Mouse (Mus musculus): Measurements from ENCODE around the gene Syt16. TPM values are rescaled to one million over a fixed set of nuclear protein-coding genes. Genes with fewer than 3 reads are reported as not detected.

Gene Syt16
- polyA plus RNA-seq, 1 experiment from 2014 or later = 1.0 TPM

GRCm38 (mm10) chr12:74116825-74117224 lies 119.4 kb downstream of the Syt16 start:
- Histone ChIP-seq H3K27me3 (no peaks in the 10 kb centered on the region), H3K9ac (no peak overlapping the region), H3K27ac (no peak overlapping the region), H3K4me3 (no peak overlapping the region), H3K4me1 (no peaks in the 10 kb centered on the region), H3K4me2 (no peak overlapping the region), H3K36me3 (no peaks in the 10 kb centered on the region), H3K9me3 (no peaks in the 10 kb centered on the region)
- 58% methylated on average over 6 of the region's 6 CpGs for WGBS
- ATAC-seq (ENCODE audit: borderline replicate concordance, extremely low read depth, low FRiP score, low TSS enrichment) = no peak

DNA sequence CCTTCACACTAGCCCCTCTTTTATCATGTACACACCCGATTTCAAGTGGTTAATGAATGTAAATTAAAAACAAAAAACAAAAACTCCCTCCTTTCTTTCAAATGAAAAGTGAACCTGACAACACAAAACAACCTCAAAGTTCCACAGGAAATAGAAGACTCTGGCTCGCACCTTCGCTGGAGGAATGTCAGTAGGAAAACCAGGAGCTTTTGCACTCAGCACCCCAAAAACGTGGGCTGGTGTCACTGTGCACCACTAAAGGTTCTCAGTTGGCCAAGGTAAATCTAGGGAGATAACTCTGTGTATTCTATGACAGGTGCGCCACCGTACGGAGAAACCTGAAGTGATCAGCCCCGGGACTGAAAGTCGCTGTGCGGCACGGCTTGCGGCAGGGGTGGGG lies 128.3 kb downstream of the Syt16 start:
- WGBS = 75% methylated on average over 12 of the region's 12 CpGs
- no peak overlapping the region for H3K9ac ChIP-seq
- H3K9me3 ChIP-seq = no peaks in the 10 kb centered on the region
- no peak overlapping the region for H3K4me3 ChIP-seq
- H3K4me1 ChIP-seq = no peaks in the 10 kb centered on the region
- no peaks in the 10 kb centered on the region for H3K27me3 ChIP-seq
- no peak overlapping the region for H3K27ac ChIP-seq
- H3K4me2 ChIP-seq = no peak overlapping the region
- no peaks in the 10 kb centered on the region for H3K36me3 ChIP-seq
- ATAC-seq (ENCODE audit: borderline replicate concordance, extremely low read depth, low FRiP score, low TSS enrichment) = no peak

DNA sequence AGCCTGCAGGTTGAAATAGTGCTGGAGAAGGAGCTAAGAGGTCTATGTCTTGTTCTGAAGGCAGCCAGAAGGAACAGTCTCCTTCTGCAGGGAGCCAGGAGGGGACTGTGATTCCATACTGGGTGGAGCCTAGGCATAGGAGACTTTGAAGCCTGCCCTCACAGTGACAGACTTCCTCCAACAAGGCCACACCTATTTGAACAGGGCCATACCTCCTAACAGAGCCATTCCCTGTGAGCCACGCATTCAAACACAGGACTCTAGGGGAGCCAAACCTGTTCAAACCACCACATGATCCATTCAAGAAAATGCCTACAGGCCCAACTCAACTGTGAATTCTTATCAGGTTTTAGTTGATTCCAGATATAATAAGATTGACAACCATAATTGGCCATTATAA lies 130.8 kb downstream of the Syt16 start:
- H3K4me3 ChIP-seq = no peak overlapping the region
- no peak for ATAC-seq (ENCODE audit: borderline replicate concordance, extremely low read depth, low FRiP score, low TSS enrichment)
- no peaks in the 10 kb centered on the region for H3K36me3 ChIP-seq
- no peaks in the 10 kb centered on the region for H3K27me3 ChIP-seq
- no peaks in the 10 kb centered on the region for H3K9me3 ChIP-seq
- no peak overlapping the region for H3K9ac ChIP-seq
- H3K4me2 ChIP-seq = no peak overlapping the region
- 43% methylated on average over 1 of the region's 1 CpGs for WGBS
- no peak overlapping the region for H3K27ac ChIP-seq
- H3K4me1 ChIP-seq = no peaks in the 10 kb centered on the region

DNA sequence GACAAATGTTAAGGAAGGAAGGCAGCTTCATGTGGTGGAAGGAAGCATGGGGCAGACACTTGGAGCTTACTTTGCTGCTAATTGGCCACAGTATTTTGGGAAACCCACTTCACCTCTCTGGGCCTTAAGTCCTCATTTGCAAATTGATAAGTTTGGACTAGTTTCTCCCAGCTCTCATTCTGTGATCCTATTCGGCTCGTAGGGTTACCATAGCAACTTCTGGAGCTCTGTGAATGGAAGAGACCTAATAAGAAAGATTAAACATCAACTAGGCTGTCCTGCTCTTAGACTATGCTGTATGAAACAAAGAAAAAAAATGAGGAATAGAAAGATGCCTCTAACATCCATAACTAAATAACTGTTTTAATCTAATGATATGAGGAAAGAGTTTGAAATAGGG lies 134.3 kb downstream of the Syt16 start:
- Histone ChIP-seq H3K9ac (no peak overlapping the region), H3K36me3 (no peaks in the 10 kb centered on the region), H3K27ac (no peak overlapping the region), H3K4me2 (no peak overlapping the region), H3K4me1 (no peaks in the 10 kb centered on the region), H3K9me3 (no peaks in the 10 kb centered on the region), H3K27me3 (no peaks in the 10 kb centered on the region), H3K4me3 (no peak overlapping the region)
- WGBS = 47% methylated on average over 2 of the region's 2 CpGs
- no peak for ATAC-seq (ENCODE audit: borderline replicate concordance, extremely low read depth, low FRiP score, low TSS enrichment)

GRCm38 (mm10) chr12:74142147-74142546 lies 144.7 kb downstream of the Syt16 start:
- WGBS = 36% methylated on average over 7 of the region's 7 CpGs

DNA sequence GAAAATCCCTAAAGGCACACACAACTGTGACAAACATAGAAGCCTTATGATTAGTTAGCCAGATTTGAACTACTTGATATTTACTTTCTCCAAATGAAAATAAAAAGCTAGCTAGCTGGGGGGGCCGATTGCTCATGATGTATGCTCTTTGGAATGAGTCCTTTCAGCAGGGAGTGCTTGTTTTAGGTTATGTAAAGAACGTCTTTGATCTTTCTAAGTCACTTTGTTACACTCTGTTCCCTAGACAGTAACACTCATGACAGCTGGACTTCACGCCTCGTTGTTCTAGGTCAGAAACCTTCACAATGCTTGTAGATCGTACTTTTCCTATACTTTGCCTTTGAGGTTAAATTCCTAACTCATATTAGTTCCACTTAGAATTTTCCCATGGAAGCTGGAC lies 146.9 kb downstream of the Syt16 start:
- Histone ChIP-seq H3K4me2 (no peak overlapping the region), H3K9me3 (no peaks in the 10 kb centered on the region), H3K9ac (no peak overlapping the region), H3K27me3 (no peaks in the 10 kb centered on the region), H3K27ac (no peak overlapping the region), H3K4me3 (no peak overlapping the region), H3K36me3 (no peaks in the 10 kb centered on the region), H3K4me1 (no peaks in the 10 kb centered on the region)
- ATAC-seq (ENCODE audit: borderline replicate concordance, extremely low read depth, low FRiP score, low TSS enrichment) = no peak
- 17% methylated on average over 5 of the region's 5 CpGs for WGBS

More at GRCm38 (mm10) chr12:74142147-74142546, 144.7 kb downstream of the Syt16 start:
- no peaks in the 10 kb centered on the region for H3K36me3 ChIP-seq
- no peak overlapping the region for H3K9ac ChIP-seq
- no peaks in the 10 kb centered on the region for H3K4me1 ChIP-seq
- no peak overlapping the region for H3K4me3 ChIP-seq
- no peak for ATAC-seq (ENCODE audit: borderline replicate concordance, extremely low read depth, low FRiP score, low TSS enrichment)
- no peaks in the 10 kb centered on the region for H3K27me3 ChIP-seq
- no peak overlapping the region for H3K4me2 ChIP-seq
- H3K9me3 ChIP-seq = no peaks in the 10 kb centered on the region
- no peak overlapping the region for H3K27ac ChIP-seq

DNA sequence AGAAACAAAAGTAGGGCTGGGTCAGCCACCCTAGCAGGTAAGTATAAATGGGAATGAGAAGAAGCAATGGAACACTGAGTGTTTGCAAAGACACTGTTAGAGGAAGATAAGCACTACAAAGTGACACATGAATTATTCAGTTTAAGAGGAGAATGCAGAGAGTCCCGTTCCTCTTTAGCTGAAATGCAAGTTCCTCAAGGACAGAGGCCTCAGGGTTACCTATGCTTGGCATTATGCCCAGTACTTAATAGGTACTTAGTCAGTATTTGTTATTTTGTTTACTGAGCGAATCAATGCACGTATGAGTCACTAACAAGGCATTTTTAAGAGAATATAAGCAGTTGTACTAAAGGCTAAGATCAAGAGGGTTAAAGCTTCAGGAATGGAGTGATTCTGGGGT lies 163.3 kb downstream of the Syt16 start:
- Histone ChIP-seq H3K4me1 (no peaks in the 10 kb centered on the region), H3K4me3 (no peak overlapping the region), H3K27ac (no peak overlapping the region), H3K36me3 (no peaks in the 10 kb centered on the region), H3K9ac (no peak overlapping the region), H3K4me2 (no peak overlapping the region), H3K27me3 (no peaks in the 10 kb centered on the region), H3K9me3 (no peaks in the 10 kb centered on the region)
- no peak for ATAC-seq (ENCODE audit: borderline replicate concordance, extremely low read depth, low FRiP score, low TSS enrichment)
- WGBS = 45% methylated on average over 3 of the region's 3 CpGs

- Histone ChIP-seq H3K36me3 (no peaks in the 10 kb centered on the region), H3K4me3 (no peak overlapping the region), H3K4me2 (no peak overlapping the region), H3K4me1 (no peaks in the 10 kb centered on the region), H3K9me3 (no peaks in the 10 kb centered on the region), H3K27ac (no peak overlapping the region), H3K9ac (no peak overlapping the region), H3K27me3 (no peaks in the 10 kb centered on the region)
- ATAC-seq (ENCODE audit: borderline replicate concordance, extremely low read depth, low FRiP score, low TSS enrichment) = no peak
- 66% methylated on average over 2 of the region's 2 CpGs for WGBS
Observed at GRCm38 (mm10) chr12:74163080-74163479, 165.6 kb downstream of the Syt16 start.

DNA sequence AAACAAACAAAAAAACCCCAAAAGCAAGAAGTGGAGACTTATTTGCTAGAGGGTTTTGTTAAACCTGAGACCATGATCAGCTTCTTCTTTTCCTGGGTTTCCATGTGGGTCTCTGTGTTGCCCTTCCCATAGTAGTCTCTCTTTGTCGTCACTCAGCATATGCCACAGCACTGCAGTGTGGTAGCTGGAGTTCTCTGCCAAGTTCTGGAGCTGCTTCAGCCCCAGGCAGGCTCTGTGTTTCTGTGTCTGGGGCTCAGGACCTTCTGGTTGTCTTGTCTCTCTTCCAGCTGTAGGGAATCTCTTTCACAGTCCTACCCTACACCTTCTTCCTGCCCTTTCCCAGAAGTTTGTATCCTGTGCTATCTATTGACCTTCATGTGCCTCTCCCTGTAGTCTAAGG lies 173.8 kb downstream of the Syt16 start:
- Histone ChIP-seq H3K9ac (no peak overlapping the region), H3K27ac (no peak overlapping the region), H3K36me3 (no peaks in the 10 kb centered on the region), H3K4me2 (no peak overlapping the region), H3K4me3 (no peak overlapping the region), H3K27me3 (no peaks in the 10 kb centered on the region), H3K9me3 (no peaks in the 10 kb centered on the region), H3K4me1 (no peaks in the 10 kb centered on the region)
- no peak for ATAC-seq (ENCODE audit: borderline replicate concordance, extremely low read depth, low FRiP score, low TSS enrichment)
- 59% methylated on average over 1 of the region's 1 CpGs for WGBS

GRCm38 (mm10) chr12:74173902-74174301 lies 176.4 kb downstream of the Syt16 start:
- H3K36me3 ChIP-seq = no peaks in the 10 kb centered on the region
- no peaks in the 10 kb centered on the region for H3K4me1 ChIP-seq
- WGBS = 67% methylated on average over 3 of the region's 3 CpGs
- no peaks in the 10 kb centered on the region for H3K27me3 ChIP-seq
- H3K9me3 ChIP-seq = no peaks in the 10 kb centered on the region
- no peak overlapping the region for H3K27ac ChIP-seq
- H3K4me3 ChIP-seq = no peak overlapping the region
- no peak overlapping the region for H3K9ac ChIP-seq
- ATAC-seq (ENCODE audit: borderline replicate concordance, extremely low read depth, low FRiP score, low TSS enrichment) = no peak
- H3K4me2 ChIP-seq = no peak overlapping the region

DNA sequence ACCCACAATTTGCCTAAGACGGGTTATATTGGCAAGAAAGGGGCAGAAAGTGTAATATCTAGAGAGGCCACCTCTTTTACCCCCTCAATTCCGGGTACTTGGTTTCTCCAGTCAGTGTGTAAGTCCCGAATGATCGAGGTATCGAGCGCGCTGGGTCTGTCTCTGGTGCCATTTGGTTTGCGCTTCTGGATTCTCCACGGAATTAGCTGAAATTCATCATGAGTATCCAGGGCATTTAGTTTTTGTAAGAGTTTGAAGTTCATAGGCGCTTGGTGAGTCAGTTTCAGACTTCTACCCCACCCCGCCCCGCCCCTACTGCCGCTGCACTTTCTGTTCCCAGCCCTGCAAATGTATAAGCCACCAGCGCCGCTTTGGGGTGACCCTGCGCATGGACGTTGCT lies 187.1 kb downstream of the Syt16 start:
- Histone ChIP-seq H3K27me3 (no peaks in the 10 kb centered on the region), H3K9ac (no peak overlapping the region), H3K9me3 (no peaks in the 10 kb centered on the region), H3K36me3 (no peaks in the 10 kb centered on the region), H3K27ac (no peak overlapping the region), H3K4me3 (no peak overlapping the region), H3K4me1 (no peaks in the 10 kb centered on the region), H3K4me2 (no peak overlapping the region)
- ATAC-seq (ENCODE audit: borderline replicate concordance, extremely low read depth, low FRiP score, low TSS enrichment) = no peak
- 64% methylated on average over 17 of the region's 17 CpGs for WGBS

DNA sequence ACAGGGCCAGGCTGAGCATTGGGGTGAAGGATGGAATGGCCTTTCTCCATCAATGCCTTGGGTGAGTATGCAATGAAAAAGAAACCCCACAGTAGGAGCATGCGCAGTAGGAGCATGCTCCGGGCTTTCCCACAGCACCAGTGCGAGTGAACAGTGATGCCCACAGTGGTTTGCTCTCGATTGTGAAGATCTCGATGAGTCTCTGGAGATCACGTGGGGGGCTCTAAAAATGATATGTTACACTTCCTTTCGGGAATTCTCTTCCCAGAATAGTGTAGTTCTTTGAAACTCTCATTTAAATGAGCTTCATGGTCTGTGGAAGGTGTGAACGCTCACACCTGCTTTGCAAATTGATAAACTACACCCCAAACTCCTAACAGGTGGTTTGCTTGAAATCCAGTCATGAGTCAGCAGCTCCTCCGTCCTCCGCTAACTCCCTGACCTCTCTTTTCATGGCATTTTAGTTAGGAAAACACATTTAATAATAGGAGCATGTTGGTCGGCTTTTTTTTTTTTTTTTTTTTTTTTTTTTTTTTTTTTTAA lies 190.9 kb downstream of the Syt16 start:
- WGBS = 75% methylated on average over 11 of the region's 11 CpGs
- Histone ChIP-seq H3K4me3 (no peak overlapping the region), H3K9me3 (no peaks in the 10 kb centered on the region), H3K4me2 (no peak overlapping the region), H3K4me1 (no peaks in the 10 kb centered on the region), H3K9ac (no peak overlapping the region), H3K27ac (no peak overlapping the region), H3K36me3 (no peaks in the 10 kb centered on the region), H3K27me3 (no peaks in the 10 kb centered on the region)
- ATAC-seq (ENCODE audit: borderline replicate concordance, extremely low read depth, low FRiP score, low TSS enrichment) = no peak

- Histone ChIP-seq H3K9ac (no peak overlapping the region), H3K9me3 (no peaks in the 10 kb centered on the region), H3K4me2 (no peak overlapping the region), H3K27me3 (no peaks in the 10 kb centered on the region), H3K4me1 (no peaks in the 10 kb centered on the region), H3K36me3 (no peaks in the 10 kb centered on the region), H3K27ac (no peak overlapping the region), H3K4me3 (no peak overlapping the region)
- WGBS = 39% methylated on average over 7 of the region's 7 CpGs
- no peak for ATAC-seq (ENCODE audit: borderline replicate concordance, extremely low read depth, low FRiP score, low TSS enrichment)
Observed at GRCm38 (mm10) chr12:74188815-74189214, 191.4 kb downstream of the Syt16 start.

Data from lung, embryonic 15.5 days (tissue).